Mouse (Mus musculus) forebrain, embryonic 16.5 days (tissue): Measurements from ENCODE around the gene H2-Oa. TPM values are rescaled to one million over a fixed set of nuclear protein-coding genes. Genes with fewer than 3 reads are reported as not detected.
"Not testable (repeated sequence)": the region's sequence is repeated elsewhere in the genome, so short reads cannot be mapped to it uniquely, and the experiment has no call there.

Experiments used
- ATAC-seq: fragments of 200-750 bp; cut with Nextera tagmentation; 2 replicates; pipeline ENCODE4 v1.8.0; 2017; ENCODE audit warnings: mild to moderate bottlenecking, moderate library complexity
- H3K27ac ChIP-seq: fragments of 300-500 bp; sonication (generic); 2 replicates; pipeline ENCODE4 v1.5.1; 2014; ENCODE audit warnings: low read length, control low read depth
- H3K27me3 ChIP-seq: fragments of 300-500 bp; sonication (generic); replicated peaks from 2 replicates; pipeline ENCODE4 v1.6.1; 2014; ENCODE audit warnings: low read length; ENCODE audit not compliant: control insufficient read depth, insufficient read depth
- H3K36me3 ChIP-seq: fragments of 300-500 bp; sonication (generic); 2 replicates; pipeline ENCODE4 v1.6.1; 2014; ENCODE audit not compliant: control insufficient read depth, insufficient read depth
- H3K4me1 ChIP-seq: fragments of 300-500 bp; sonication (generic); replicated peaks from 2 replicates; pipeline ENCODE4 v1.6.1; 2014; ENCODE audit warnings: low read length; ENCODE audit not compliant: control insufficient read depth, insufficient read depth
- H3K4me2 ChIP-seq: fragments of 300-500 bp; sonication (generic); 2 replicates; pipeline ENCODE4 v1.6.1; 2014; ENCODE audit warnings: mild to moderate bottlenecking, low read length, control low read depth
- H3K4me3 ChIP-seq: fragments of 300-500 bp; sonication (generic); replicated peaks from 2 replicates; pipeline ENCODE4 v1.5.1; 2014; ENCODE audit warnings: mild to moderate bottlenecking, low read length, control low read depth
- H3K9ac ChIP-seq: fragments of 300-500 bp; sonication (generic); replicated peaks from 2 replicates; pipeline ENCODE4 v1.6.1; 2014; ENCODE audit warnings: low read depth, low read length, control low read depth
- H3K9me3 ChIP-seq: fragments of 300-500 bp; sonication (generic); 2 replicates; pipeline ENCODE4 v1.6.1; 2016; ENCODE audit warnings: low read length; ENCODE audit not compliant: control insufficient read depth
- WGBS: fragments of 180-500 bp; shearing (Covaris S2); extraction: QIAGEN DNeasy Blood & Tissue Kit; methylation state at CpG from one replicate; pipeline ENCODE4 v1.1.7; 2014; 5-methylcytosine and 5-hydroxymethylcytosine counted together
- polyA plus RNA-seq: library from polyadenylated mRNA; unstranded; fragments of >200 nt; fragmentation: Nextera tagmentation; extraction: Ambion mirVana; gene quantifications from 2 replicates; pipeline ENCODE4 v1.2.1, GENCODE M21; 2015

Gene H2-Oa
- polyA plus RNA-seq, 1 experiment from 2014 or later = 0.28 TPM

GRCm38 (mm10) chr17:34143033-34143432 lies 50.9 kb downstream of the H2-Oa start, which contains the start of gene H2-DMb2:
TSS of gene H2-DMb2 (plus strand) at chr17:34143307.
- Histone ChIP-seq H3K4me1 (peaks cover 9% of the 10 kb centered on the region), H3K27ac (no peak within 1 kb of the TSS), H3K9ac (no peak within 1 kb of the TSS), H3K36me3 (no peaks in the 10 kb centered on the region), H3K4me3 (no peak within 1 kb of the TSS), H3K9me3 (no peaks in the 10 kb centered on the region), H3K27me3 (peaks cover 28% of the 10 kb centered on the region), H3K4me2 (no peak within 1 kb of the TSS)
- no peak; the same call in 1 of the 2 replicates for ATAC-seq
- 35% methylated on average over 7 of the region's 7 CpGs for WGBS

DNA sequence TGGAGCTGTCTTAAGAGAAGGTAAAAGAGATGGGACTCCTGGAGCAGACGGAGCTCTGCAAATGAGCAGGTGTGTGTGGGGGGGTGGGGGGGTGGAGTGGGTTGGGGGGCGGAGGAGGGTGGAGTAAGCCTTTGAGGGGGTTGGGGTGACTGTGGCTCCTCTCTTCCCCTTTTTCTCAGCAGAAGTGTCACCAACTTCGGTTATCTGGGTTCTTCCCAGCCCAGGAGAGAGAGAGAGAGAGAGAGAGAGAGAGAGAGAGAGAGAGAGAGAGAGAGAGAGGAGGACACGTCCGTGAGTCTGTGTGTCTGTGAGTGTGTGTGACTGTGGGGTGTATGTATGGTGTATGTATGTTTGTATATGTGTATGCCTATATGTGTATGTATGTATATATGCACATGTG lies 51.3 kb downstream of the H2-Oa start:
- H3K27me3 ChIP-seq = peaks cover 25% of the 10 kb centered on the region
- H3K4me2 ChIP-seq = no peak overlapping the region
- no peaks in the 10 kb centered on the region for H3K9me3 ChIP-seq
- H3K36me3 ChIP-seq = no peaks in the 10 kb centered on the region
- H3K4me1 ChIP-seq = peaks cover 9% of the 10 kb centered on the region
- no peak overlapping the region for H3K27ac ChIP-seq
- no peak for ATAC-seq
- WGBS = 62% methylated on average over 4 of the region's 5 CpGs
- H3K9ac ChIP-seq = no peak overlapping the region
- H3K4me3 ChIP-seq = no peak overlapping the region

- H3K9ac ChIP-seq, H3K36me3 ChIP-seq, H3K27ac ChIP-seq, H3K4me1 ChIP-seq, H3K9me3 ChIP-seq, H3K4me2 ChIP-seq, H3K4me3 ChIP-seq, ATAC-seq: not testable (repeated sequence)
- 90% methylated on average over 4 of the region's 4 CpGs for WGBS
- H3K27me3 ChIP-seq = peaks cover 21% of the 10 kb centered on the region
These were observed 52.1 kb downstream of the H2-Oa start for GRCm38 (mm10) chr17:34144221-34144620.

Other genes with a start within 250 kb of the H2-Oa start
- gene Cd320, start 249.2 kb upstream of the H2-Oa start, polyA plus RNA-seq = 55.5 and 62.0 TPM in 2 replicates
- gene Gm7029, start 218.5 kb upstream of the H2-Oa start, polyA plus RNA-seq = not detected in 2 replicates
- gene Kifc1, start 201.7 kb upstream of the H2-Oa start, polyA plus RNA-seq = 3.7 and 4.6 TPM in 2 replicates
- 0.32 and 0.54 TPM in 2 replicates for gene Platr17, start 187.2 kb upstream of the H2-Oa start, polyA plus RNA-seq
- gene Daxx, start 182.9 kb upstream of the H2-Oa start, polyA plus RNA-seq = 61.5 and 63.1 TPM in 2 replicates
- 13.7 and 15.4 TPM in 2 replicates for gene Tapbp, start 176.4 kb upstream of the H2-Oa start, polyA plus RNA-seq
- 17.1 and 17.2 TPM in 2 replicates for gene Zbtb22, start 176.4 kb upstream of the H2-Oa start, polyA plus RNA-seq
- gene Rgl2, start 162.8 kb upstream of the H2-Oa start, polyA plus RNA-seq = 40.8 and 52.3 TPM in 2 replicates
- 182 and 196 TPM in 2 replicates for gene Pfdn6, start 152.0 kb upstream of the H2-Oa start, polyA plus RNA-seq
- gene Wdr46, start 151.7 kb upstream of the H2-Oa start, polyA plus RNA-seq = 26.1 and 29.4 TPM in 2 replicates
- 10.0 and 13.2 TPM in 2 replicates for gene B3galt4, start 140.9 kb upstream of the H2-Oa start, polyA plus RNA-seq
- gene Vps52, start 136.5 kb upstream of the H2-Oa start, polyA plus RNA-seq = 79.5 and 81.0 TPM in 2 replicates
- 811 and 837 TPM in 2 replicates for gene Rps18, start 136.3 kb upstream of the H2-Oa start, polyA plus RNA-seq
- 9.4 and 9.9 TPM in 2 replicates for gene H2-K1, start 92.0 kb upstream of the H2-Oa start, polyA plus RNA-seq
- gene Ring1, start 67.7 kb upstream of the H2-Oa start, polyA plus RNA-seq = 16.0 and 20.4 TPM in 2 replicates
- gene H2-Ke6, start 64.3 kb upstream of the H2-Oa start, polyA plus RNA-seq = 63.9 and 65.4 TPM in 2 replicates
- gene Slc39a7, start 60.7 kb upstream of the H2-Oa start, polyA plus RNA-seq = 148 and 157 TPM in 2 replicates
- gene Rxrb, start 60.5 kb upstream of the H2-Oa start, polyA plus RNA-seq = 55.6 and 60.2 TPM in 2 replicates
- 2.3 and 4.0 TPM in 2 replicates for gene Col11a2, start 52.9 kb upstream of the H2-Oa start, polyA plus RNA-seq
- 12.1 and 15.8 TPM in 2 replicates for gene H2-DMa, start 27.2 kb downstream of the H2-Oa start, polyA plus RNA-seq
- gene Brd2, start 30.3 kb downstream of the H2-Oa start, polyA plus RNA-seq = 130 and 132 TPM in 2 replicates
- 0.43 and 0.90 TPM in 2 replicates for gene H2-DMb2, start 51.0 kb downstream of the H2-Oa start, polyA plus RNA-seq
- gene H2-DMb1, start 60.7 kb downstream of the H2-Oa start, polyA plus RNA-seq = 0.66 and 0.98 TPM in 2 replicates
- 1.9 and 2.6 TPM in 2 replicates for gene Tap1, start 95.2 kb downstream of the H2-Oa start, polyA plus RNA-seq
- gene Psmb9, start 95.4 kb downstream of the H2-Oa start, polyA plus RNA-seq = 0.43 and 1.5 TPM in 2 replicates
- gene Psmb8, start 105.4 kb downstream of the H2-Oa start, polyA plus RNA-seq = 1.5 and 2.5 TPM in 2 replicates
- gene Tap2, start 111.2 kb downstream of the H2-Oa start, polyA plus RNA-seq = 1.6 and 2.6 TPM in 2 replicates
- gene H2-Ob, start 146.6 kb downstream of the H2-Oa start, polyA plus RNA-seq = 0.15 and 0.28 TPM in 2 replicates
- gene H2-Ab1, start 165.3 kb downstream of the H2-Oa start, polyA plus RNA-seq = 0.53 and 0.95 TPM in 2 replicates
- gene H2-Aa, start 195.5 kb downstream of the H2-Oa start, polyA plus RNA-seq = not detected in 2 replicates
- gene H2-Eb1, start 213.5 kb downstream of the H2-Oa start, polyA plus RNA-seq = 0.82 and 1.0 TPM in 2 replicates
- not detected in 2 replicates for gene H2-Eb2, start 233.3 kb downstream of the H2-Oa start, polyA plus RNA-seq